Mouse (Mus musculus) thymus, postnatal 0 days (tissue): ENCODE measurements around the gene Svopl. TPM values are rescaled to one million over a fixed set of nuclear protein-coding genes. Genes with fewer than 3 reads are reported as not detected.

ENCODE experiments used
- DNase-seq: peaks from one replicate; pipeline ENCODE4 v3.0.0-alpha.2; 2015; ENCODE audit warnings: low spot score
- polyA plus RNA-seq: library from polyadenylated mRNA; unstranded; fragments of >200 nt; fragmentation: Nextera tagmentation; extraction: Ambion mirVana; gene quantifications from 2 replicates; pipeline ENCODE4 v1.2.1, GENCODE M21; 2015

The Svopl gene
- polyA plus RNA-seq = 1.2 TPM in 2 replicates

- DNase-seq = no peak
Measured at GRCm38 (mm10) chr6:38046838-38047237, at the start of gene Svopl. Gene Svopl (minus strand): TSS chr6:38046996.

- DNase-seq = no peak
Measured at GRCm38 (mm10) chr6:38094701-38095100, 47.9 kb upstream of the Svopl start.

GRCm38 (mm10) chr6:38092539-38092938, 45.7 kb upstream of the Svopl start:
- no peak for DNase-seq

GRCm38 (mm10) chr6:38087242-38088026, 40.6 kb upstream of the Svopl start:
- no peak for DNase-seq

- DNase-seq = no peak
Measured at GRCm38 (mm10) chr6:38083204-38083603, 36.4 kb upstream of the Svopl start.

GRCm38 (mm10) chr6:38081727-38082341, 35.0 kb upstream of the Svopl start:
- no peak for DNase-seq

GRCm38 (mm10) chr6:38080364-38080763, 33.6 kb upstream of the Svopl start:
- DNase-seq = no peak

GRCm38 (mm10) chr6:38073592-38073991, 26.8 kb upstream of the Svopl start:
- no peak for DNase-seq

GRCm38 (mm10) chr6:38072137-38072796, 25.5 kb upstream of the Svopl start:
- DNase-seq = no peak

GRCm38 (mm10) chr6:38071256-38071655, 24.5 kb upstream of the Svopl start:
- no peak for DNase-seq

GRCm38 (mm10) chr6:38066215-38066614, 19.4 kb upstream of the Svopl start:
- peak; percentile 82 for DNase-seq

GRCm38 (mm10) chr6:38065501-38066122, 18.8 kb upstream of the Svopl start:
- no peak for DNase-seq

GRCm38 (mm10) chr6:38065122-38065500, 18.3 kb upstream of the Svopl start:
- DNase-seq = no peak

- DNase-seq = peak; percentile 24
Measured at GRCm38 (mm10) chr6:38064621-38065020, 17.8 kb upstream of the Svopl start.

- peak; percentile 26 for DNase-seq
Measured at GRCm38 (mm10) chr6:38058805-38059204, 12.0 kb upstream of the Svopl start.

- DNase-seq = no peak
Measured at GRCm38 (mm10) chr6:38055471-38056330, 8.9 kb upstream of the Svopl start.

GRCm38 (mm10) chr6:38049601-38050000, 2.8 kb upstream of the Svopl start:
- DNase-seq = no peak

- DNase-seq = no peak
Measured at GRCm38 (mm10) chr6:38048800-38049561, 2.2 kb upstream of the Svopl start.

GRCm38 (mm10) chr6:38048003-38048402, 1.2 kb upstream of the Svopl start:
- no peak for DNase-seq
